Mouse (Mus musculus) CH12.LX (cell line): ENCODE results near the gene S100a6. TPM values are rescaled to one million over a fixed set of nuclear protein-coding genes. Genes with fewer than 3 reads are reported as not detected.

Experiments
- DNase-seq: peaks from one replicate; pipeline ENCODE4 v3.0.0-alpha.2; 2013; ENCODE audit errors: extremely low read depth
- H3K27ac ChIP-seq: 2 replicates; pipeline ENCODE4 v1.5.1; 2012; ENCODE audit warnings: low read depth, mild to moderate bottlenecking, control low read depth, moderate library complexity; ENCODE audit not compliant: insufficient read depth
- H3K27me3 ChIP-seq: replicated peaks from 2 replicates; pipeline ENCODE3; 2012; ENCODE audit warnings: inconsistent platforms
- H3K36me3 ChIP-seq, 2 experiments: replicated peaks in 1 of 2; 2 replicates each; pipeline versions ENCODE3 to v1.6.1; 2012; ENCODE audit warnings: inconsistent platforms in 1 of 2, low read length in 1 of 2, mild to moderate bottlenecking in 1 of 2, mixed read lengths in 1 of 2, moderate library complexity in 1 of 2; ENCODE audit not compliant: control insufficient read depth in 1 of 2, insufficient read depth in 1 of 2
- H3K4me1 ChIP-seq, 2 experiments: 2 replicates each; pipeline ENCODE4 v1.6.1; 2012; ENCODE audit warnings: inconsistent platforms in 1 of 2, moderate library complexity in 1 of 2; ENCODE audit not compliant: insufficient read depth in 2 of 2, control insufficient read depth in 1 of 2
- H3K4me2 ChIP-seq: 2 replicates; pipeline ENCODE4 v1.6.1; 2012; ENCODE audit warnings: low read depth, mild to moderate bottlenecking, control low read depth; ENCODE audit not compliant: poor library complexity, insufficient read depth, severe bottlenecking
- H3K4me3 ChIP-seq, 3 experiments: fragments of 150-350 bp in 1 of 3; sonication (generic) in 1 of 3; replicated peaks in 1 of 3; 2 replicates each; pipeline versions ENCODE3 to v1.5.1; 2011 to 2012; ENCODE audit warnings: low read depth in 2 of 3, low read length in 2 of 3, mild to moderate bottlenecking in 2 of 3, moderate library complexity in 2 of 3, control low read depth in 1 of 3, improper control_type of control experiment in 1 of 3, inconsistent platforms in 1 of 3, mixed read lengths in 1 of 3; ENCODE audit not compliant: poor library complexity in 1 of 3
- H3K79me2 ChIP-seq: replicated peaks from 2 replicates; pipeline ENCODE4 v1.6.1; 2012; ENCODE audit warnings: mild to moderate bottlenecking, moderate library complexity; ENCODE audit not compliant: control insufficient read depth, poor library complexity, insufficient read depth, severe bottlenecking; ENCODE audit errors: extremely low read depth
- H3K9ac ChIP-seq: 2 replicates; pipeline ENCODE4 v1.6.1; 2012; ENCODE audit warnings: low read depth, mild to moderate bottlenecking, control low read depth, moderate library complexity; ENCODE audit not compliant: insufficient read depth
- H3K9me3 ChIP-seq: replicated peaks from 2 replicates; pipeline ENCODE3; 2012; ENCODE audit warnings: low read length, inconsistent platforms, mixed read lengths
- BHLHE40 ChIP-seq: IDR thresholded peaks from 2 replicates; pipeline ENCODE4 v1.6.1; 2011; ENCODE audit warnings: mild to moderate bottlenecking, low read depth, low read length, improper control_type of control experiment
- CHD1 ChIP-seq: IDR thresholded peaks from 2 replicates; pipeline ENCODE4 v1.6.1; 2012; ENCODE audit warnings: low read depth, low read length, improper control_type of control experiment, inconsistent platforms
- CHD2 ChIP-seq: IDR thresholded peaks from 2 replicates; pipeline ENCODE4 v1.6.1; 2011; ENCODE audit warnings: low read length, improper control_type of control experiment
- CTCF ChIP-seq, 2 experiments: IDR thresholded peaks in 1 of 2; conservative IDR thresholded peaks in 1 of 2; 2 replicates each; pipeline ENCODE4 v1.5.1; 2011 to 2012; ENCODE audit warnings: low read depth in 2 of 2, low read length in 2 of 2, improper control_type of control experiment in 1 of 2, inconsistent platforms in 1 of 2, mild to moderate bottlenecking in 1 of 2, moderate library complexity in 1 of 2
- E2F4 ChIP-seq: IDR thresholded peaks from 2 replicates; pipeline ENCODE4 v1.6.1; 2011; ENCODE audit warnings: low read depth, low read length, improper control_type of control experiment; ENCODE audit not compliant: insufficient replicate concordance
- ELF1 ChIP-seq: IDR thresholded peaks from 2 replicates; pipeline ENCODE4 v1.6.1; 2014; ENCODE audit warnings: low read depth, mild to moderate bottlenecking, inconsistent platforms, low read length, improper control_type of control experiment
- EP300 ChIP-seq: IDR thresholded peaks from 2 replicates; pipeline ENCODE4 v1.6.1; 2011; ENCODE audit warnings: low read length, improper control_type of control experiment
- ETS1 ChIP-seq: conservative IDR thresholded peaks from 2 replicates; pipeline ENCODE4 v1.6.1; 2012; ENCODE audit warnings: low read depth, mild to moderate bottlenecking, inconsistent platforms, low read length, improper control_type of control experiment, moderate library complexity
- HCFC1 ChIP-seq: IDR thresholded peaks from 2 replicates; pipeline ENCODE4 v1.6.1; 2012; ENCODE audit warnings: low read depth, mild to moderate bottlenecking, inconsistent platforms, low read length, improper control_type of control experiment
- JUND ChIP-seq: conservative IDR thresholded peaks from 2 replicates; pipeline ENCODE4 v1.6.1; 2011; ENCODE audit warnings: low read depth, low read length, improper control_type of control experiment
- MEF2A ChIP-seq: IDR thresholded peaks from 2 replicates; pipeline ENCODE4 v1.6.1; 2014; ENCODE audit warnings: low read depth, mild to moderate bottlenecking, inconsistent platforms, low read length, improper control_type of control experiment, borderline replicate concordance
- MXI1 ChIP-seq: IDR thresholded peaks from 2 replicates; pipeline ENCODE4 v1.6.1; 2011; ENCODE audit warnings: mild to moderate bottlenecking, low read depth, low read length, improper control_type of control experiment
- POLR2A ChIP-seq: IDR thresholded peaks from 2 replicates; pipeline ENCODE4 v1.6.1; 2011; ENCODE audit warnings: low read depth, mild to moderate bottlenecking, improper control_type of control experiment, low read length
- RAD21 ChIP-seq: IDR thresholded peaks from 2 replicates; pipeline ENCODE4 v1.6.1; 2011; ENCODE audit warnings: low read depth, mild to moderate bottlenecking, low read length, improper control_type of control experiment, moderate library complexity
- RCOR1 ChIP-seq: conservative IDR thresholded peaks from 2 replicates; pipeline ENCODE4 v1.6.1; 2012; ENCODE audit warnings: low read depth, mild to moderate bottlenecking, inconsistent platforms, low read length, improper control_type of control experiment
- SIN3A ChIP-seq: IDR thresholded peaks from 2 replicates; pipeline ENCODE4 v1.6.1; 2012; ENCODE audit warnings: low read length, improper control_type of control experiment, inconsistent platforms
- SMC3 ChIP-seq: IDR thresholded peaks from 2 replicates; pipeline ENCODE4 v1.6.1; 2011; ENCODE audit warnings: low read depth, low read length, improper control_type of control experiment
- UBTF ChIP-seq: IDR thresholded peaks from 2 replicates; pipeline ENCODE4 v1.6.1; 2012; ENCODE audit warnings: low read depth, mild to moderate bottlenecking, inconsistent platforms, low read length, improper control_type of control experiment, moderate library complexity
- USF1 ChIP-seq: IDR thresholded peaks from 2 replicates; pipeline ENCODE4 v1.6.1; 2014; ENCODE audit warnings: low read depth, mild to moderate bottlenecking, inconsistent platforms, low read length, improper control_type of control experiment
- USF2 ChIP-seq: conservative IDR thresholded peaks from 2 replicates; pipeline ENCODE4 v1.6.1; 2011; ENCODE audit warnings: low read depth, low read length, improper control_type of control experiment
- ZKSCAN1 ChIP-seq: IDR thresholded peaks from 2 replicates; pipeline ENCODE4 v1.6.1; 2012; ENCODE audit warnings: low read depth, inconsistent platforms, low read length, improper control_type of control experiment, borderline replicate concordance
- ZMIZ1 ChIP-seq: IDR thresholded peaks from 2 replicates; pipeline ENCODE4 v1.6.1; 2012; ENCODE audit warnings: low read depth, mild to moderate bottlenecking, inconsistent platforms, low read length, improper control_type of control experiment
- ZNF384 ChIP-seq: IDR thresholded peaks from 2 replicates; pipeline ENCODE4 v1.6.1; 2012; ENCODE audit warnings: low read depth, low read length, improper control_type of control experiment, inconsistent platforms
- dilution Hi-C: fragments of 300-500 bp; cut with MboI; formaldehyde crosslinking; loops from 2 replicates; pipeline ENCODE4 v1.14.3; 2020; ENCODE audit warnings: low sequenced_read_pairs; ENCODE audit not compliant: extremely low pct_unique_long_range_greater_than_20kb, extremely low pct_ligation_motif_present
- in situ Hi-C: fragments of 300-500 bp; cut with MboI; formaldehyde crosslinking; loops from 3 replicates; pipeline ENCODE4 v1.14.3; 2019; ENCODE audit warnings: low sequenced_read_pairs, low pct_ligation_motif_present, low pct_unique_long_range_greater_than_20kb, mixed read lengths
- polyA plus RNA-seq: library from polyadenylated mRNA; unstranded; fragments of >175 nt; gene quantifications from 2 replicates; pipeline ENCODE4 v1.2.1, GENCODE M21; 2012; ENCODE audit warnings: low read depth; ENCODE audit not compliant: insufficient read length
- total RNA-seq, 2 experiments: library from RNA; depleted of rRNA; stranded (reverse); fragments of 300-350 nt in 1 of 2; fragments of >200 nt in 1 of 2; gene quantifications; 2 replicates each; pipeline ENCODE4 v1.2.3; 2012 to 2014

S100a6 gene
- total and polyA plus RNA-seq, 3 experiments: not detected

- H3K4me1 ChIP-seq: peaks cover 0 to 5% of the 10 kb centered on the region in 2 experiments; a peak in 2 of 4 replicates
- H3K27ac ChIP-seq: no peak overlapping the region
- peak; percentile 20 for DNase-seq
- no peak overlapping the region for H3K4me3 ChIP-seq
- TF ChIP-seq CTCF (conservative IDR thresholded peaks at IDR 0.05 in 1 of 2, IDR thresholded peaks at IDR 0.05 in 1 of 2; ENCODE audit: low read depth in 2 of 2, low read length in 2 of 2): peak in 1 of 2 experiments; percentile 59; a peak in 2 of 4 replicates
- TF ChIP-seq ZKSCAN1: no peak
- peak; percentile 53; the same call in 1 of the 2 replicates for TF ChIP-seq SMC3
- TF ChIP-seq MEF2A: no peak
- TF ChIP-seq CHD1: no peak
- no peak for TF ChIP-seq ZMIZ1
- peak; percentile 11 for TF ChIP-seq RAD21
- H3K36me3 ChIP-seq: no peaks in the 10 kb centered on the region
- no peak overlapping the region for H3K9ac ChIP-seq
- no peaks in the 10 kb centered on the region for H3K79me2 ChIP-seq
- H3K4me2 ChIP-seq: no peak overlapping the region
- in situ Hi-C loops: no loop called here
- dilution Hi-C loops: no loop called here
- H3K27me3 ChIP-seq: peaks cover 55% of the 10 kb centered on the region
- no peaks in the 10 kb centered on the region for H3K9me3 ChIP-seq
These were observed 44.7 kb downstream of the S100a6 start for GRCm38 (mm10) chr3:90657405-90657804.

- no peaks in the 10 kb centered on the region for H3K79me2 ChIP-seq
- in situ Hi-C loops (no loop called here), dilution Hi-C loops (no loop called here)
- peaks cover 46% of the 10 kb centered on the region for H3K27me3 ChIP-seq
- no peak overlapping the region for H3K27ac ChIP-seq
- no peaks in the 10 kb centered on the region for H3K36me3 ChIP-seq
- H3K9me3 ChIP-seq: no peaks in the 10 kb centered on the region
- no peak overlapping the region for H3K4me3 ChIP-seq
- H3K4me2 ChIP-seq: no peak overlapping the region
- peaks cover 0 to 5% of the 10 kb centered on the region in 2 experiments; a peak in 2 of 4 replicates for H3K4me1 ChIP-seq
- TF ChIP-seq MEF2A (no peak), POLR2A (no peak), HCFC1 (no peak), SIN3A (no peak), ZKSCAN1 (no peak), EP300 (no peak), ETS1 (no peak), JUND (no peak), ZNF384 (no peak), USF2 (no peak), MXI1 (no peak), E2F4 (no peak), ZMIZ1 (no peak), CHD1 (no peak), RCOR1 (no peak), CHD2 (no peak), BHLHE40 (no peak), ELF1 (no peak), UBTF (no peak), USF1 (no peak)
- H3K9ac ChIP-seq: no peak overlapping the region
- DNase-seq: no peak
These were observed 46.8 kb downstream of the S100a6 start for GRCm38 (mm10) chr3:90659364-90660044.
